Mouse (Mus musculus): Measurements from ENCODE around the gene Spen. TPM values are rescaled to one million over a fixed set of nuclear protein-coding genes. Genes with fewer than 3 reads are reported as not detected.

The Spen gene
- polyA plus RNA-seq, 1 experiment from 2014 or later: 3.3 TPM

GRCm38 (mm10) chr4:141526936-141527650 is 11.3 kb downstream of the Spen start:
- no peak overlapping the region for H3K27ac ChIP-seq (ENCODE audit: low read length)
- H3K9me3 ChIP-seq (replicated peaks; ENCODE audit: control insufficient read depth, low read length): no peaks in the 10 kb centered on the region
- ATAC-seq (ENCODE audit: low read depth): no peak
- no peaks in the 10 kb centered on the region for H3K27me3 ChIP-seq (ENCODE audit: control insufficient read depth, insufficient read depth, low read depth, low read length)
- peaks cover 34% of the 10 kb centered on the region for H3K4me1 ChIP-seq (ENCODE audit: control insufficient read depth, low read depth, low read length)
- H3K36me3 ChIP-seq (ENCODE audit: control insufficient read depth, insufficient read depth): peaks cover 4% of the 10 kb centered on the region
- WGBS (ENCODE audit: insufficient replicate concordance): 61% methylated on average over 7 of the region's 7 CpGs
- H3K9ac ChIP-seq (ENCODE audit: low read depth, low read length): no peak overlapping the region
- no peak overlapping the region for H3K4me3 ChIP-seq (ENCODE audit: low read depth, low read length)
- no peak overlapping the region for H3K4me2 ChIP-seq (ENCODE audit: low read depth, low read length)

DNA sequence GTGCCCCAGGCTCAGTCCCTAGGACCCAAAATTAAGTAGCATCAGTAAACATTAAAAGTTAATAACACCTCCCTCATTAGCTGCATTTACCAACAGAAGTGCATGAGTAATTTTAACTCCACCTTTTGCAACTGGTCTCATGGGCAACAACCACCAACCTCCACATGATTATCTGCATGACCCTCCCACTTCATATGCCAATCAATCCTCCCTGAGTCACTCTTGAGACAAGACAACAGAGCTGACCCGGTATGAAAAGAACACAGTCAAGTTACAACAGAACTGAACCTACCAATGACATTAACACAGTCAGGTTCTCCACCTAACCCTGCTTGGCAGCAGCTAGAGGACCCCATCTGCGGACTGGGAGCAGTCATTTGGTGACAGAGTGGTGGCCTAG is 12.5 kb downstream of the Spen start:
- ATAC-seq (ENCODE audit: low read depth): no peak
- Histone ChIP-seq H3K9me3 (replicated peaks; ENCODE audit: control insufficient read depth, low read length) (no peaks in the 10 kb centered on the region), H3K9ac (ENCODE audit: low read depth, low read length) (no peak overlapping the region), H3K27me3 (ENCODE audit: control insufficient read depth, insufficient read depth, low read depth, low read length) (no peaks in the 10 kb centered on the region), H3K4me2 (ENCODE audit: low read depth, low read length) (no peak overlapping the region), H3K4me1 (ENCODE audit: control insufficient read depth, low read depth, low read length) (peaks cover 33% of the 10 kb centered on the region), H3K36me3 (ENCODE audit: control insufficient read depth, insufficient read depth) (peaks cover 15% of the 10 kb centered on the region), H3K27ac (ENCODE audit: low read length) (no peak overlapping the region), H3K4me3 (ENCODE audit: low read depth, low read length) (no peak overlapping the region)
- WGBS (ENCODE audit: insufficient replicate concordance): 55% methylated on average over 2 of the region's 2 CpGs

- H3K4me1 ChIP-seq (ENCODE audit: control insufficient read depth, low read depth, low read length): peaks cover 33% of the 10 kb centered on the region
- H3K27me3 ChIP-seq (ENCODE audit: control insufficient read depth, insufficient read depth, low read depth, low read length): no peaks in the 10 kb centered on the region
- no peak overlapping the region for H3K27ac ChIP-seq (ENCODE audit: low read length)
- 18% methylated on average over 6 of the region's 6 CpGs for WGBS (ENCODE audit: insufficient replicate concordance)
- H3K9me3 ChIP-seq (replicated peaks; ENCODE audit: control insufficient read depth, low read length): no peaks in the 10 kb centered on the region
- H3K4me3 ChIP-seq (ENCODE audit: low read depth, low read length): no peak overlapping the region
- peak; percentile 40; the same call in 1 of the 2 replicates for ATAC-seq (ENCODE audit: low read depth)
- H3K36me3 ChIP-seq (ENCODE audit: control insufficient read depth, insufficient read depth): peaks cover 21% of the 10 kb centered on the region
- no peak overlapping the region for H3K9ac ChIP-seq (ENCODE audit: low read depth, low read length)
- H3K4me2 ChIP-seq (ENCODE audit: low read depth, low read length): no peak overlapping the region
These were observed 13.7 kb downstream of the Spen start for GRCm38 (mm10) chr4:141524658-141525057.

- Histone ChIP-seq H3K27ac (ENCODE audit: low read length) (no peak overlapping the region), H3K9me3 (replicated peaks; ENCODE audit: control insufficient read depth, low read length) (no peaks in the 10 kb centered on the region), H3K4me3 (ENCODE audit: low read depth, low read length) (no peak overlapping the region), H3K4me2 (ENCODE audit: low read depth, low read length) (no peak overlapping the region), H3K9ac (ENCODE audit: low read depth, low read length) (no peak overlapping the region), H3K27me3 (ENCODE audit: control insufficient read depth, insufficient read depth, low read depth, low read length) (no peaks in the 10 kb centered on the region), H3K36me3 (ENCODE audit: control insufficient read depth, insufficient read depth) (peaks cover 25% of the 10 kb centered on the region), H3K4me1 (ENCODE audit: control insufficient read depth, low read depth, low read length) (peaks cover 33% of the 10 kb centered on the region)
- WGBS (ENCODE audit: insufficient replicate concordance): 63% methylated on average over 11 of the region's 11 CpGs
- no peak for ATAC-seq (ENCODE audit: low read depth)
These were observed 15.3 kb downstream of the Spen start for GRCm38 (mm10) chr4:141523128-141523527.

DNA sequence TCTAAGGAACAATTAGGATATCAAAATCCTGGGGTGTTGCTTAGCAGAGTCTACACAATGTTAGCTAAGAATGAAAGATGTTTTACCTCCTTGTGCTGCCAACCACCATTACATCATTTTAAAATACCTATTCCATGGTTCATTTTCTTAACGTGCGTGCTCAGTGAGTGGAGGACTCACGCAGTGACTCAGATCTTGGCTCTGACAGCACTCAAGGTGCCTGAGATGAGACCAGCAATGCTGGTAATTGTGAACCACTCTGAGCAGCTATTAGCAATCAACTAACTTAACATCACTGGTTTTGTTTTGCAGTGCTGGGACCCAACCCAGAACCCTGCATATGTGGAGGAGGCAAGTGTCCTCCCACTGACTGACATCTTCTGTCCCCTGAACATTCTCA is 20.0 kb downstream of the Spen start:
- Histone ChIP-seq H3K27me3 (ENCODE audit: control insufficient read depth, insufficient read depth, low read depth, low read length) (no peaks in the 10 kb centered on the region), H3K4me1 (ENCODE audit: control insufficient read depth, low read depth, low read length) (peaks cover 8% of the 10 kb centered on the region), H3K9ac (ENCODE audit: low read depth, low read length) (no peak overlapping the region), H3K36me3 (ENCODE audit: control insufficient read depth, insufficient read depth) (peaks cover 38% of the 10 kb centered on the region), H3K27ac (ENCODE audit: low read length) (no peak overlapping the region), H3K4me3 (ENCODE audit: low read depth, low read length) (no peak overlapping the region), H3K4me2 (ENCODE audit: low read depth, low read length) (no peak overlapping the region), H3K9me3 (replicated peaks; ENCODE audit: control insufficient read depth, low read length) (no peaks in the 10 kb centered on the region)
- WGBS (ENCODE audit: insufficient replicate concordance): 90% methylated on average over 3 of the region's 3 CpGs
- ATAC-seq (ENCODE audit: low read depth): no peak

GRCm38 (mm10) chr4:141514179-141514641 is 24.2 kb downstream of the Spen start:
- peaks cover 15% of the 10 kb centered on the region for H3K36me3 ChIP-seq (ENCODE audit: control insufficient read depth, insufficient read depth)
- no peaks in the 10 kb centered on the region for H3K27me3 ChIP-seq (ENCODE audit: control insufficient read depth, insufficient read depth, low read depth, low read length)
- no peak overlapping the region for H3K9ac ChIP-seq (ENCODE audit: low read depth, low read length)
- H3K9me3 ChIP-seq (replicated peaks; ENCODE audit: control insufficient read depth, low read length): no peaks in the 10 kb centered on the region
- peak; percentile 91 for ATAC-seq (ENCODE audit: low read depth)
- H3K27ac ChIP-seq (ENCODE audit: low read length): peak overlapping the region; percentile 75
- peaks cover 15% of the 10 kb centered on the region for H3K4me1 ChIP-seq (ENCODE audit: control insufficient read depth, low read depth, low read length)
- 63% methylated on average over 12 of the region's 12 CpGs for WGBS (ENCODE audit: insufficient replicate concordance)
- no peak overlapping the region for H3K4me2 ChIP-seq (ENCODE audit: low read depth, low read length)
- H3K4me3 ChIP-seq (ENCODE audit: low read depth, low read length): no peak overlapping the region

- no peak overlapping the region for H3K4me2 ChIP-seq (ENCODE audit: low read depth, low read length)
- H3K27ac ChIP-seq (ENCODE audit: low read length): no peak overlapping the region
- no peaks in the 10 kb centered on the region for H3K9me3 ChIP-seq (replicated peaks; ENCODE audit: control insufficient read depth, low read length)
- H3K36me3 ChIP-seq (ENCODE audit: control insufficient read depth, insufficient read depth): peaks cover 12% of the 10 kb centered on the region
- 60% methylated on average over 6 of the region's 6 CpGs for WGBS (ENCODE audit: insufficient replicate concordance)
- H3K27me3 ChIP-seq (ENCODE audit: control insufficient read depth, insufficient read depth, low read depth, low read length): no peaks in the 10 kb centered on the region
- H3K4me1 ChIP-seq (ENCODE audit: control insufficient read depth, low read depth, low read length): peaks cover 17% of the 10 kb centered on the region
- H3K4me3 ChIP-seq (ENCODE audit: low read depth, low read length): no peak overlapping the region
- H3K9ac ChIP-seq (ENCODE audit: low read depth, low read length): no peak overlapping the region; the same call in 1 of the 2 replicates
- ATAC-seq (ENCODE audit: low read depth): no peak
These were observed 26.3 kb downstream of the Spen start for GRCm38 (mm10) chr4:141512145-141512544.

DNA sequence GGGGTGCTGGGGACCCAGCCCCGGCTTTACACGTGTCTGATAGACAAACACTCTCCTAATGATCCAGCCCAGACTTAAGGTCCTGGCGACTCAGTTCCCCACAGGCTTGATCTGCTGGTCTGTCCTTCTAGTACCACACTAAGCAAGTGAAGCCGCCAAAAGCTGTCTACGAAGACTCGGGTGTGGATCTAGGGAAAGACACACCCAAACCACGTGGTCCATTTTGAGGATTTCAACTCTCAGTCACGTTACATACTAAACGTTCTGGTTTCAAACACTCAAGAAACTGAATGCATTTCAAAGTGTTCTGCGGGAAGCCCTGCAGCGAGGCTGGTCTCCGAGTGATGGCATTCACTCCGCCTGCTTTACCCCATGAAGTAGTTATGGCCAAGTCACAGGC is 27.9 kb downstream of the Spen start:
- WGBS (ENCODE audit: insufficient replicate concordance): 61% methylated on average over 13 of the region's 13 CpGs
- no peaks in the 10 kb centered on the region; the same call in 1 of the 2 replicates for H3K36me3 ChIP-seq (ENCODE audit: control insufficient read depth, insufficient read depth)

GRCm38 (mm10) chr4:141506893-141507292 is 31.5 kb downstream of the Spen start:
- H3K27ac ChIP-seq (ENCODE audit: low read length): peak overlapping the region; percentile 43
- no peak overlapping the region for H3K9ac ChIP-seq (ENCODE audit: low read depth, low read length)
- H3K4me1 ChIP-seq (ENCODE audit: control insufficient read depth, low read depth, low read length): peaks cover 19% of the 10 kb centered on the region
- 70% methylated on average over 10 of the region's 10 CpGs for WGBS (ENCODE audit: insufficient replicate concordance)
- no peaks in the 10 kb centered on the region for H3K36me3 ChIP-seq (ENCODE audit: control insufficient read depth, insufficient read depth)
- no peak for ATAC-seq (ENCODE audit: low read depth)
- H3K9me3 ChIP-seq (replicated peaks; ENCODE audit: control insufficient read depth, low read length): no peaks in the 10 kb centered on the region
- no peak overlapping the region for H3K4me3 ChIP-seq (ENCODE audit: low read depth, low read length)
- no peak overlapping the region for H3K4me2 ChIP-seq (ENCODE audit: low read depth, low read length)
- no peaks in the 10 kb centered on the region for H3K27me3 ChIP-seq (ENCODE audit: control insufficient read depth, insufficient read depth, low read depth, low read length)

More for the DNA sequence above, 27.9 kb downstream of the Spen start:
- Histone ChIP-seq H3K9me3 (replicated peaks; ENCODE audit: control insufficient read depth, low read length) (no peaks in the 10 kb centered on the region), H3K27ac (ENCODE audit: low read length) (no peak overlapping the region), H3K9ac (ENCODE audit: low read depth, low read length) (no peak overlapping the region), H3K4me2 (ENCODE audit: low read depth, low read length) (no peak overlapping the region), H3K4me3 (ENCODE audit: low read depth, low read length) (no peak overlapping the region), H3K4me1 (ENCODE audit: control insufficient read depth, low read depth, low read length) (peaks cover 25% of the 10 kb centered on the region), H3K27me3 (ENCODE audit: control insufficient read depth, insufficient read depth, low read depth, low read length) (no peaks in the 10 kb centered on the region)
- ATAC-seq (ENCODE audit: low read depth): no peak

Data from liver, embryonic 16.5 days (tissue).